Mouse (Mus musculus) left cerebral cortex, postnatal 36 days (tissue): ENCODE results near the gene Gbx2. TPM values are rescaled to one million over a fixed set of nuclear protein-coding genes. Genes with fewer than 3 reads are reported as not detected.

ENCODE experiments used
- DNase-seq, 2 experiments: peaks; one replicate each; pipeline ENCODE4 v3.0.0; 2021 to 2022; ENCODE audit warnings: low spot score in 2 of 2, mixed read lengths in 1 of 2
- intact Hi-C: fragments of 180-260 bp; cut with DNase I; formaldehyde crosslinking; loops from one replicate; pipeline ENCODE4 v1.15.1; 2025
- total RNA-seq, 2 experiments: library from RNA; stranded (reverse); gene quantifications; 2 replicates each; pipeline ENCODE4 v1.2.3; 2021

Gbx2 gene
- total RNA-seq, 2 experiments from 2014 or later: 0.45 TPM; not detected in 1

GRCm38 (mm10) chr1:89919206-89919605, 11.8 kb downstream of the Gbx2 start:
- intact Hi-C loops: no loop called here
- DNase-seq: no peak

DNA sequence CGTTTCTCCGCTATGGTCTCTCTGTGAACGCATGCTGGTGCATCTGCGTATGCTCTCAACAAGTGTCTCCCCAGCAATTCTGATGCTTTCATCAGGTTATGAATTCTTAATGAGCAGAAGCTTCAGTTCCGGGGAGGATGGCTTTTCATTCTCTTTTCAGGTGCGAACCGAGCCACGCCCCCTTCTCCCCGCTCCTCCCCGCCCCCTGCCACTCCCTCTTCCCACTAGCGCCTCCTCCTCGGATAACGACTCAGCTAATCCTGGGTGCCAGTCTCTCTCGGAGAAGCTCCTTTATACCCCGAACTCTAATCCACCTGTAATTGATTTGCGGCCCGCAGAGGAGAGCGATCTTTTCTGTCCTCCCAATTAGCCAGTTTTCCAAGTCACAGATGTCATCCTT, 12.9 kb downstream of the Gbx2 start:
- intact Hi-C loops: no loop called here
- DNase-seq: no peak

DNA sequence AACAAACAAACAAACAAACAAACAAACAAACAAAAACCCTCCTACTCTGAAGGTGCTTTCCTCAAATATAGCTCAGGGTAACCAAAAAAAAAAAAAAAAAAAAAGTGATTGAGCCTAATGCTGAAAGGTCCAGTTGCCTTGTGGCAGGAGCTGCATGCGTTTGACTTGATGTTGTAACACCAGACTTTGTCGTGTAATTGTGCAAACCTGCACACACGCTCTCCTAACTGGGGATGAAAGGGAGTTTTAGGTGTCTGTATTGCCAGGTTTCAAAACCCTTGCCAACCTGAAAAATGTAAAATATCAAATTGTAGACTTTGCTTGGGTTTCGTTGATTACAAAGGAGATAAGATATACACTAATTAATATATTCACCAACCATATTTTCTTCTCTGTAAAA, 17.4 kb downstream of the Gbx2 start:
- no peak for DNase-seq
- intact Hi-C loops: no loop called here

- DNase-seq: no peak
- intact Hi-C loops: no loop called here
Measured at GRCm38 (mm10) chr1:89912392-89912791, 18.6 kb downstream of the Gbx2 start.

DNA sequence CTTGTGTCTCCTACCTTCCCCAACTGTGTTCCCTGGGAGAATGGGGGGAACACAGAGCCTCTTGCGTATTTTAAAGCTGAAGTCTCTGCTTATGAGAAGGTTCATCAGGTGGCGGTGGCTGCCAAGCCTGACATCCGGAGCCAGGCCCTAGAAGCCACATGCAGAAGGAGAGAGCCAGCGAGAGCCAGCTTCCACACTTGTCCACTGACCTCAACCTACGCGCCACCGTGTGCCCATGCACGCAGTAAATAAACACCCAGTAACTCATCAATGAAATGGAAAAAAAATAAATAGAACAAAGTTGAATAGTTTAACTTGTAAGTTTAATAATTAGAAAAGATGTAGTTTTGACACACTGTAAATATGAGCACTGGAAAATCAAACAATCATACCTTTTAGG, 21.2 kb downstream of the Gbx2 start:
- intact Hi-C loops: no loop called here
- no peak for DNase-seq

GRCm38 (mm10) chr1:89902641-89903040, 28.3 kb downstream of the Gbx2 start:
- intact Hi-C loops: no loop called here

DNA sequence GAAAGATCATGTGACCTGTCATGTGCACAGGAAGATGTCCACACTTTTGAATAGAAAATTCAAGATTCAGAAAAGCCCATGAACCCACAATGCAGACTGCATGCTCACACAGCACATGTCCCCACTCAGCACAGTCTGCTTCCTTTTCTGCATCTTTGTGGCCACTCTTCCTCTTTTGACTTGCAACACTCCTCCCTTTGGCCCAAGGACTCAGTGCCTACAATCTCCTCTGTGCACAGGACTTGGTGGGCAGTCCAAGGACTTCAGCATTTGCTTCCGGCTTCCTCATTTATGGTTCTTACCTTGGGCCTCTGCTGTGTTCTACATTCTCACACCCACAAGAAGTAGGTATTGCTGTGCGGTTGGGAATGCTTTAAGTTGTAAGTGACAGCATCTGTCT, 28.7 kb downstream of the Gbx2 start:
- intact Hi-C loops: no loop called here
- no peak for DNase-seq

More at GRCm38 (mm10) chr1:89902641-89903040, 28.3 kb downstream of the Gbx2 start:
- DNase-seq: no peak

GRCm38 (mm10) chr1:89901381-89901780, 29.6 kb downstream of the Gbx2 start:
- DNase-seq: no peak
- intact Hi-C loops: no loop called here

DNA sequence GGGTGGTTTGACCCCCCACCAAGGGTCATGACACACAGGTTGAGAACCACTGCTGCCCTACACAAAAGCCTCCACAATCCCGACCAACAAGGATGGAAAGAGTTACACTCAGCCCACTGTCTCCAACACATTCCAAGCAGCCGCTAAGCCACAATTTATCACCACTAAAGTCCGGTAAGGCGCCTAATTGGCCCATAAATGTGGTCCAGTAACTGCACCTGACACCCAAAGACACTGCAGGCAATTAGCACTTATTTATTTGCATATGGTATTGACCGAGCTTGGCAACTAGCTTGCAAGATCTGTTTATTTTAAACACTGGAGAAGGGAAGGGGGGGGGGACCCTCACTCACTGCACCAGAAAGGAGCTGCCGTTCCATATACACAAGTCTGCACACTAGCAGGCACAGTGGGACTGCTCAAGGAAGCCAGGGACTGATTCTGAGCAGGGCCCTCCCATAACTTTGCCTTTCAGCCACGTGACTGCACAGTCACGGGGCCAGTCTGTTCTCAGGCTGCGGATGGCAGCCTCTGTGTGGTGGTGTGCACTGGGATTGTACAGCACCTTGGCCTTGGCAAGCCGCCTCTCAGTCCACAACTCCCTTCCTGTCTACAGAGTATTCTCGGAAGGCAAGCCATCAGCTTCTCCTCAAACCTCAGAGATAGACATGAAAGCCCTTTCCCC, 31.1 kb downstream of the Gbx2 start:
- no peak for DNase-seq
- intact Hi-C loops: no loop called here

DNA sequence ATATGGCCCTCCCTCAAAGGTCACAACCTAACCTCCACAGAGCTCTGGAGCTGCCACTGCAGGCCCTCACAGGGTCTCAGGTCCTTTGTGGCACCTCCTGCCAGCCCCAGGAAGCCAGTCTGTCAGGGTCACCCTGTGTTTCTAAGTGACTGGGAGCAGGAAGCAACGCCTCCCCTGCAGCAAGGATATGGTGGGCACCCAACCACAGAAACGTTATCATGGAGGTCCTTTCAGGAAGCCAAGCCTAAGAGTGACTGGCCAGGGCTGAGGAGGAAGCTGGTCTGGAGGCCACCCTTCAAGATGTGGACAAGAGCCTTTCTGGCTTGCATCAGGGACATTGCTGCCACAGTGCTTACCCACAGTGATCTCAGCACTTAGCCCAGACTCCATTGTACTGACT, 31.9 kb downstream of the Gbx2 start:
- DNase-seq: no peak
- intact Hi-C loops: no loop called here

- intact Hi-C loops: no loop called here
- DNase-seq: no peak
Measured at GRCm38 (mm10) chr1:89895801-89896200, 35.2 kb downstream of the Gbx2 start.

- DNase-seq: no peak
- intact Hi-C loops: no loop called here
Measured at GRCm38 (mm10) chr1:89892281-89892680, 38.7 kb downstream of the Gbx2 start.

DNA sequence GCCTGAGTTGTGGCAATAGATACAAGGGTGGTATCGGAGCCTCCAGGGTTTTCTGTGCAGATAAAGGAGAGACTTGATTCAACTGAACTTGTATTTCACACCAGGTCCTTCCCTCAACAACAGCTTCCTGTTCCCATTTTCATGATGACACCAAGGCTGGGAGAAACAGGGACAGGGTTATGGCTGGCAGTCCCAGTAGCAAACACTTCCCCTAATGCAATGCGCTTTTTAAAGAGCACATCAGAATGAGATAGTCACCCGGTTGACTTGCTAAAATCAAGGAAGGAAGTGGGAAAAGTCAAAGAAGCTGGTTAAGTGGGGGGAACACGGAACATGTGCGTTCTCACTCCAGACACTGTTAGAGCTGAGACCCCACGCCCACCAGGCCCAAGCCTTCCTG, 39.6 kb downstream of the Gbx2 start:
- intact Hi-C loops: no loop called here
- DNase-seq: no peak

DNA sequence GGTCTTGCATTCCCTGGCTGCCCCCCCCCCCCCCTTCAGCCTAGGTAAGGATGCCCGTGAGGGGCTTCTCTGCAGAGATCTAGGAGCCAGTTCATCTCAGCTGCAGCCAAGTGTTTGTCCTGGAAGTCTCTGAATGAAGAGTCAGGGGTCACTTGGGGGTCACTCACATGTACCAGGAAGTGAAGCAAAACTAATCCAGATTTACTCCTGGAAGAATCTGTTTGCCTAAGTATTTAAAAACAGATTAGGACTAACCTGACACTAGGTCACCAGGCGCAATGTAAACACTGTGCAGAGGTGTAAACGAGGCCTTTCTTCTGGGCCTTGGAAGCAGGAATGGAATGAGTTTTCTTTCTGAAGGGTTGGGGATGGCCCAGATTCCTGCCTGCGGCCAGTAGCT, 45.3 kb downstream of the Gbx2 start:
- intact Hi-C loops: no loop called here
- no peak for DNase-seq

- intact Hi-C loops: no loop called here
Measured at GRCm38 (mm10) chr1:89884335-89884734, 46.6 kb downstream of the Gbx2 start.

DNA sequence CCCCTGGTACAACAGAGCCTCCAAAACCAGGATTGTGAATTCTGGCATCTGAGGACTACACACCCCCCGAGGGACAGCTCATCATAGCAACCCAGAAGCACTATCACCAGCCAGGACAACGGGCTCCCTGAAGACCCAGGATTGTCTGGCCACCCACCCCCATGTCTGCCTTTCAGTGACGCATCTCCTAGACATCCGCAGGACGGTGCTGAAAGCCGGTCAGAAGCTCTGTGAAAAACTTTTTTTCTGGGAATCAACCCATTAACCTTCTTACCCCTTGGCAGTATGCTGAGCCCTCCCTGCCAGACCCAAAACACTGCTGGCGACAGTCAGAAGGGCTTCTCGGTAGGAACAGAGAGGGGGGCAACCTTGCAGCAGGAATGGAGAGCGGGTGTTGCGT, 50.1 kb downstream of the Gbx2 start:
- intact Hi-C loops: no loop called here
- no peak for DNase-seq

More at GRCm38 (mm10) chr1:89884335-89884734, 46.6 kb downstream of the Gbx2 start:
- DNase-seq: no peak

- intact Hi-C loops: no loop called here
- DNase-seq: no peak
Measured at GRCm38 (mm10) chr1:89880193-89880592, 50.8 kb downstream of the Gbx2 start.

DNA sequence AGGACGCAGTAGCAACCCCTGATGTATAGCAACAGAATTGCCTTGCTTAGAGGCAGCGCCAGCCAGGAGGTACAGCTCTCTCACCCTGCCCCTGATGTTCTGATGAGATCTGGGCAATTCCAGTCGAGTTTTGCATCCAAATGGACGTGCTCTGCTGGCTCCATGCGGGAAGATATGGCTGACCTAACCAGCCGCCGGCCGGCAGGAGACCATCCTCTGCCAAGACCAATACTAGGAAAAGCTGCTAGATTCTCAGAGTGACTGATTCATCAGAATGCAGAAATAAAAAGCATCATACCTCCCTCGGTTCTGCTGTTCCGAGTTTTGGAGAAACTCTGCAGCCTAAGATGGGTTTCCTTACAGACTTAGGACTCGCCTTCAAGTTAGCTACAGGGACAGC, 52.5 kb downstream of the Gbx2 start:
- intact Hi-C loops: no loop called here
- no peak for DNase-seq
